14 mouse cellular contexts compared by ENCODE assay signal in the genomic region with DNA sequence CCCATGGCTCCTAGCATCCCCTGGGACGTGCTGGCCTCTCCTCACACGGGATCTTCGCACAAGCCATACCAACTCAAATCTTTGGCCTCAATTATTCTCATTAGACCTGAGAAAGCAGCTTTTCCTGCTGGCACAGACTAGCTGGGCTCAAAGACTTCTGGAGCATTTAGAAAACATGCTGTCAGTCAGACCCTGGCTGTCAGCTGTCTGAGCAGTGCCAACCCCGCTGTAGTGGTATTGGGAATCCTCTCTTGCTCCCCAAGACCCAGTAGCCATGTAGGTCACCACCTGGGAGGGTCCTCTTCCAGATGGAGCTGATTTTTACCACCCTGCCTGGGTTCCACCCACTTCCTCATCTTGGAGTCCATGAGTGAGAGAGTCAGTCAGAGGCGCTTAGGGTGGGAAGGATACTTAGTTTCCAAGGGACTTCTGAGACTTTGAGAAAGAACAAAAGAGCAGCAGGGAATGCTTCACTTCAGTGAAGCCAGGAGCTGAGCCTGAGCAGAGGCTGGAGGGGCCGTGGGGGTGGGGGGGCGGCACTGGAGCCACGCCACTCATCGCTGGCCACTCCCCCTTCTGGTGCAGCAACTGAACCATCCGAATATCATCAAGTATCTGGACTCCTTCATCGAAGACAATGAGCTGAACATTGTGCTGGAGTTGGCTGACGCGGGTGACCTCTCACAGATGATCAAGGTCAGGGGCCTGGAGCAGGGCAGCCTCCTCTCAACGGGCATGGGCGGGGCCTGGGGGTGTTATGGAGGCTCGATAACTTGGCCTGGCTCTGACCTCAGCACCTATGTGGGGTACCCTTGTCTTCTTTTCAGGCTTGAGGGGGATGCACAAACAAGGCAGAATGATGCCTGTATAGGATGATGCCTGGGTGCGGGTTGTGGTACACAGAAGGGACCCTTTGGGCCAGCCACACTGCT. TPM values are rescaled to one million over a fixed set of nuclear protein-coding genes. Genes with fewer than 3 reads are reported as not detected.
A peak's percentile ranks its signal among the peaks of the same experiment; 100 is the strongest.
DNase-seq lines count a peak whose midpoint lies in the region; ATAC-seq and TF ChIP-seq lines count a peak whose summit lies in the region.
"Had no signal": no experiment of that assay in that cellular context is flagged by ENCODE, and none has a peak within 500 bp of the region (broad histone marks: within the 10 kb centered on the region; RNA-seq: fewer than 3 reads in every experiment).

No protein-coding gene starts in this region.

- no peak overlapping the region for H3K9ac ChIP-seq in heart, postnatal 0 days (replicated peaks; ENCODE audit: low read depth, low read length)
- no peak overlapping the region for H3K9ac ChIP-seq in ES-E14 (ENCODE audit: insufficient read depth, low read depth, low read length, poor library complexity, severe bottlenecking)
- H3K9ac ChIP-seq in forebrain, embryonic 15.5 days (replicated peaks) = no peak overlapping the region
- no peak overlapping the region for H3K9ac ChIP-seq in midbrain, embryonic 14.5 days (replicated peaks; ENCODE audit: low read length)
- H3K9ac ChIP-seq: neural tube, embryonic 15.5 days had no signal

- H3K4me2 ChIP-seq in heart, postnatal 0 days (ENCODE audit: low read depth, low read length) = no peak overlapping the region
- H3K4me2 ChIP-seq in forebrain, embryonic 15.5 days (replicated peaks) = no peak overlapping the region
- no peak overlapping the region for H3K4me2 ChIP-seq in midbrain, embryonic 14.5 days (ENCODE audit: low read length)
- H3K4me2 ChIP-seq: neural tube, embryonic 15.5 days had no signal

- H3K4me1 ChIP-seq in heart, postnatal 0 days (ENCODE audit: control insufficient read depth, insufficient read depth) = peaks cover 3% of the 10 kb centered on the region; the same call in 1 of the 2 replicates
- peaks cover 3 to 22% of the 10 kb centered on the region in 2 experiments; a peak in 3 of 4 replicates for H3K4me1 ChIP-seq in ES-E14 (ENCODE audit: control insufficient read depth in 2 of 2, insufficient read depth in 2 of 2, low read length in 2 of 2, poor library complexity in 1 of 2)
- H3K4me1 ChIP-seq in forebrain, embryonic 15.5 days = peaks cover 8% of the 10 kb centered on the region; the same call in 1 of the 2 replicates
- 0 out of 2 replicates have a peak, but pooled peaks cover 6% of the 10 kb centered on the region for H3K4me1 ChIP-seq in midbrain, embryonic 14.5 days (ENCODE audit: control insufficient read depth, insufficient read depth, low read length)
- H3K4me1 ChIP-seq: neural tube, embryonic 15.5 days had no signal

- no peak overlapping the region for H3K4me3 ChIP-seq in heart, postnatal 0 days (ENCODE audit: low read depth, low read length)
- H3K4me3 ChIP-seq in ES-E14 (ENCODE audit: insufficient read depth in 1 of 2, low read depth in 1 of 2, low read length in 2 of 2, poor library complexity in 1 of 2, severe bottlenecking in 1 of 2) = no peak overlapping the region
- no peak overlapping the region for H3K4me3 ChIP-seq in forebrain, embryonic 15.5 days
- H3K4me3 ChIP-seq in midbrain, embryonic 14.5 days (replicated peaks; ENCODE audit: low read depth, low read length) = no peak overlapping the region
- H3K4me3 ChIP-seq: left cerebral cortex, adult 2 months; neural tube, embryonic 15.5 days had no signal

- no peak for DNase-seq in heart, postnatal 0 days (ENCODE audit: low spot score)
- DNase-seq in heart, postnatal 14 days = no peak
- no peak for DNase-seq in ES-E14 (ENCODE audit: low read depth, low spot score)
- no peak for DNase-seq in midbrain, embryonic 14.5 days
- DNase-seq in urinary bladder, postnatal 14 days (ENCODE audit: low spot score) = no peak
- DNase-seq in spleen, adult 12 weeks (ENCODE audit: low spot score) = no peak
- DNase-seq: adrenal gland, adult 2 months; cerebellum, postnatal 25 days; kidney, postnatal 14 days; thymus, postnatal 25 days had no signal

- peaks cover 30% of the 10 kb centered on the region for H3K36me3 ChIP-seq in heart, postnatal 0 days (replicated peaks; ENCODE audit: control insufficient read depth, insufficient read depth, low read length)
- H3K36me3 ChIP-seq in ES-E14 (ENCODE audit: control insufficient read depth, insufficient read depth, low read length, poor library complexity, severe bottlenecking) = peaks cover 17% of the 10 kb centered on the region; the same call in 1 of the 2 replicates
- peaks cover 7% of the 10 kb centered on the region; the same call in 1 of the 2 replicates for H3K36me3 ChIP-seq in forebrain, embryonic 15.5 days
- 0 out of 2 replicates have a peak, but pooled peaks cover 5% of the 10 kb centered on the region for H3K36me3 ChIP-seq in midbrain, embryonic 14.5 days (ENCODE audit: control insufficient read depth, insufficient read depth, low read length)
- H3K36me3 ChIP-seq: neural tube, embryonic 15.5 days had no signal

- no peak for TF ChIP-seq EP300 in heart, postnatal 0 days (IDR thresholded peaks at IDR 0.05; ENCODE audit: low read depth)

- ATAC-seq in heart, postnatal 0 days (ENCODE audit: insufficient read depth, low read depth) = 0 out of 2 replicates have a peak, but pooled peaks have one; percentile 33
- peak; percentile 43 for ATAC-seq in forebrain, embryonic 15.5 days (replicated peaks)
- 0 out of 2 replicates have a peak, but pooled peaks have one; percentile 11 for ATAC-seq in midbrain, embryonic 14.5 days (ENCODE audit: low FRiP score, low TSS enrichment)
- ATAC-seq: Patski had no signal

- H3K27ac ChIP-seq in heart, postnatal 0 days (ENCODE audit: low read depth) = no peak overlapping the region
- peak overlapping the region; percentile 4; the same call in 1 of the 2 replicates for H3K27ac ChIP-seq in ES-E14 (ENCODE audit: insufficient read depth, low read depth, low read length, poor library complexity, severe bottlenecking)
- no peak overlapping the region for H3K27ac ChIP-seq in forebrain, embryonic 15.5 days (replicated peaks)
- no peak overlapping the region for H3K27ac ChIP-seq in midbrain, embryonic 14.5 days (replicated peaks; ENCODE audit: low read depth, low read length)
- H3K27ac ChIP-seq: left cerebral cortex, adult 2 months; neural tube, embryonic 15.5 days had no signal

- intact Hi-C loops in heart, postnatal 14 days (cut with DNase I) = no loop called here

- H3K9me3 ChIP-seq in heart, postnatal 0 days (replicated peaks; ENCODE audit: control insufficient read depth, low read length) = no peaks in the 10 kb centered on the region
- no peaks in the 10 kb centered on the region for H3K9me3 ChIP-seq in ES-E14 (ENCODE audit: control insufficient read depth, insufficient read depth, low read depth, low read length)
- no peaks in the 10 kb centered on the region for H3K9me3 ChIP-seq in forebrain, embryonic 15.5 days
- no peaks in the 10 kb centered on the region for H3K9me3 ChIP-seq in midbrain, embryonic 14.5 days (ENCODE audit: control insufficient read depth, low read length)
- H3K9me3 ChIP-seq: neural tube, embryonic 15.5 days had no signal

- in situ Hi-C loops in ES-E14 (cut with MboI; ENCODE audit: low sequenced_read_pairs in 2 of 2, unreplicated experiment in 2 of 2) = no loop called here

- no peaks in the 10 kb centered on the region for H3K27me3 ChIP-seq in heart, postnatal 0 days (ENCODE audit: control insufficient read depth, insufficient read depth, low read length)
- H3K27me3 ChIP-seq in forebrain, embryonic 15.5 days = no peaks in the 10 kb centered on the region
- H3K27me3 ChIP-seq in midbrain, embryonic 14.5 days (ENCODE audit: control insufficient read depth, insufficient read depth, low read length) = no peaks in the 10 kb centered on the region
- H3K27me3 ChIP-seq: neural tube, embryonic 15.5 days; Patski had no signal

- no peak for TF ChIP-seq CTCF in heart, postnatal 0 days (IDR thresholded peaks at IDR 0.05; ENCODE audit: low read depth)

- WGBS in heart, postnatal 0 days = 67% methylated on average over 17 of the region's 17 CpGs
- WGBS in forebrain, embryonic 15.5 days = 45% methylated on average over 17 of the region's 17 CpGs
- 28% methylated on average over 17 of the region's 17 CpGs for WGBS in midbrain, embryonic 14.5 days

TF ChIP-seq in ES-E14, 5 proteins besides CTCF, POLR2A, EP300 and RAD21:
- no peak for TF ChIP-seq ZNF384 (IDR thresholded peaks at IDR 0.05; ENCODE audit: low read depth, low read length)
- no peak for TF ChIP-seq ZC3H11A (IDR thresholded peaks at IDR 0.05; ENCODE audit: borderline replicate concordance, low read depth, low read length)
- no peak for TF ChIP-seq MAFK (IDR thresholded peaks at IDR 0.05; ENCODE audit: insufficient read depth, low read depth, low read length)
- TF ChIP-seq HCFC1 (IDR thresholded peaks at IDR 0.05; ENCODE audit: borderline replicate concordance, insufficient read depth, low read length) = no peak
- TF ChIP-seq CHD2 (IDR thresholded peaks at IDR 0.05; ENCODE audit: low read depth, low read length) = no peak

RNA-seq across cellular contexts. Expression of a gene that starts 49.1 kb away (rescaled TPM):
- 12.3 and 18.1 TPM in 2 replicates for total RNA-seq in heart, postnatal 0 days (2014; rRNA removed; ENCODE audit: low replicate concordance)
- polyA plus RNA-seq in heart, postnatal 0 days (2015; fragmentation: Nextera tagmentation; extraction: Ambion mirVana) = 25.5 and 26.5 TPM in 2 replicates
- total RNA-seq in heart, postnatal 14 days (2021) = 1 to 10 TPM; 7.9 to 9.1 TPM
- 13.4 and 16.9 TPM in 2 replicates for total RNA-seq in ES-E14 (2012; rRNA removed)
- polyA plus RNA-seq in forebrain, embryonic 15.5 days (2015; fragmentation: Nextera tagmentation; extraction: Ambion mirVana) = 90.0 and 110 TPM in 2 replicates
- 59.8 and 62.3 TPM in 2 replicates for polyA plus RNA-seq in midbrain, embryonic 14.5 days (2014; fragmentation: Nextera tagmentation; extraction: Ambion mirVana)
